Mouse (Mus musculus) spleen, adult 2 months (tissue): ENCODE results near the gene Gulp1. TPM values are rescaled to one million over a fixed set of nuclear protein-coding genes. Genes with fewer than 3 reads are reported as not detected.

ENCODE experiments used
- DNase-seq, 2 experiments: peaks; one replicate each; pipeline versions ENCODE4 v3.0.0 to v3.0.0-alpha.2; 2012 to 2021; ENCODE audit warnings: low spot score in 2 of 2, low read depth in 1 of 2
- H3K27ac ChIP-seq: fragments of 200-500 bp; 2 replicates; pipeline ENCODE4 v1.5.1; 2012; ENCODE audit warnings: low read length, inconsistent platforms; ENCODE audit not compliant: insufficient read depth
- H3K27me3 ChIP-seq: fragments of 200-500 bp; 2 replicates; pipeline ENCODE4 v1.6.1; 2012; ENCODE audit warnings: mild to moderate bottlenecking, moderate library complexity, low read length, inconsistent platforms; ENCODE audit not compliant: control insufficient read depth, insufficient read depth
- H3K36me3 ChIP-seq: fragments of 200-500 bp; 2 replicates; pipeline ENCODE4 v1.6.1; 2012; ENCODE audit warnings: mild to moderate bottlenecking, low read length, inconsistent platforms; ENCODE audit not compliant: control insufficient read depth, insufficient read depth
- H3K4me1 ChIP-seq: fragments of 200-500 bp; 2 replicates; pipeline ENCODE4 v1.6.1; 2011; ENCODE audit warnings: inconsistent platforms; ENCODE audit not compliant: control insufficient read depth, insufficient read depth, insufficient read length
- H3K4me3 ChIP-seq: fragments of 200-500 bp; 2 replicates; pipeline ENCODE4 v1.5.1; 2011; ENCODE audit warnings: mild to moderate bottlenecking, inconsistent platforms; ENCODE audit not compliant: insufficient read depth, insufficient read length; ENCODE audit errors: extremely low read depth
- CTCF ChIP-seq: fragments of 200-500 bp; IDR thresholded peaks from 2 replicates; pipeline ENCODE4 v1.5.1; 2011; ENCODE audit warnings: mild to moderate bottlenecking, inconsistent platforms; ENCODE audit not compliant: insufficient read depth, insufficient read length, insufficient replicate concordance; ENCODE audit errors: extremely low read depth
- POLR2A ChIP-seq: fragments of 200-500 bp; IDR thresholded peaks from 2 replicates; pipeline ENCODE4 v1.6.1; 2011; ENCODE audit warnings: low read depth, low read length, inconsistent platforms
- WGBS: fragments of 180-500 bp; shearing (Covaris S2); methylation state at CpG from one replicate; pipeline ENCODE4 v1.1.7; 2018; 5-methylcytosine and 5-hydroxymethylcytosine counted together
- polyA plus RNA-seq: library from polyadenylated mRNA; depleted of rRNA; stranded (reverse); fragments of >200 nt; gene quantifications from 2 replicates; pipeline ENCODE4 v1.2.3, GENCODE M21; 2012

Gulp1 gene
- polyA plus RNA-seq, 1 experiment, result 1.7 TPM

- Histone ChIP-seq H3K27me3 (no peaks in the 10 kb centered on the region), H3K36me3 (no peaks in the 10 kb centered on the region), H3K4me3 (no peak overlapping the region), H3K27ac (no peak overlapping the region), H3K4me1 (no peaks in the 10 kb centered on the region)
- WGBS, result 79% methylated on average over 2 of the region's 2 CpGs
- no peak for TF ChIP-seq POLR2A
- TF ChIP-seq CTCF, result no peak
- no peak for DNase-seq
Measured at GRCm38 (mm10) chr1:44613294-44614041, 62.2 kb downstream of the Gulp1 start.

GRCm38 (mm10) chr1:44618751-44619150 is 67.4 kb downstream of the Gulp1 start:
- Histone ChIP-seq H3K27me3 (no peaks in the 10 kb centered on the region), H3K4me3 (no peak overlapping the region), H3K36me3 (no peaks in the 10 kb centered on the region), H3K4me1 (no peaks in the 10 kb centered on the region), H3K27ac (no peak overlapping the region)
- WGBS, result 72% methylated on average over 2 of the region's 2 CpGs
- TF ChIP-seq CTCF, result no peak
- TF ChIP-seq POLR2A, result no peak
- no peak for DNase-seq

- TF ChIP-seq POLR2A (no peak), CTCF (no peak)
- no peak overlapping the region for H3K4me3 ChIP-seq
- 69% methylated on average over 4 of the region's 4 CpGs for WGBS
- DNase-seq, result no peak
- no peaks in the 10 kb centered on the region for H3K27me3 ChIP-seq
- H3K36me3 ChIP-seq, result no peaks in the 10 kb centered on the region
- no peak overlapping the region for H3K27ac ChIP-seq
- H3K4me1 ChIP-seq, result no peaks in the 10 kb centered on the region
Measured at GRCm38 (mm10) chr1:44634481-44634880, 83.2 kb downstream of the Gulp1 start.

GRCm38 (mm10) chr1:44645678-44646276 is 94.5 kb downstream of the Gulp1 start:
- Histone ChIP-seq H3K27me3 (no peaks in the 10 kb centered on the region), H3K27ac (no peak overlapping the region), H3K36me3 (no peaks in the 10 kb centered on the region), H3K4me3 (no peak overlapping the region), H3K4me1 (no peaks in the 10 kb centered on the region)
- TF ChIP-seq POLR2A (no peak), CTCF (no peak)
- DNase-seq, result no peak
- 85% methylated on average over 6 of the region's 6 CpGs for WGBS

- H3K27ac ChIP-seq, result no peak overlapping the region
- TF ChIP-seq CTCF (no peak), POLR2A (no peak)
- no peaks in the 10 kb centered on the region for H3K36me3 ChIP-seq
- H3K4me1 ChIP-seq, result no peaks in the 10 kb centered on the region; the same call in 1 of the 2 replicates
- no peaks in the 10 kb centered on the region for H3K27me3 ChIP-seq
- WGBS, result 79% methylated on average over 3 of the region's 3 CpGs
- no peak for DNase-seq
- no peak overlapping the region for H3K4me3 ChIP-seq
Measured at GRCm38 (mm10) chr1:44678974-44679373, 127.7 kb downstream of the Gulp1 start.

- TF ChIP-seq POLR2A, result no peak
- no peak for TF ChIP-seq CTCF
- no peaks in the 10 kb centered on the region for H3K27me3 ChIP-seq
- no peak for DNase-seq
- H3K36me3 ChIP-seq, result no peaks in the 10 kb centered on the region
- H3K4me1 ChIP-seq, result no peaks in the 10 kb centered on the region; the same call in 1 of the 2 replicates
- no peak overlapping the region for H3K27ac ChIP-seq
- no peak overlapping the region for H3K4me3 ChIP-seq
- 80% methylated on average over 3 of the region's 3 CpGs for WGBS
Measured at GRCm38 (mm10) chr1:44679415-44679814, 128.1 kb downstream of the Gulp1 start.

GRCm38 (mm10) chr1:44682556-44682955 is 131.2 kb downstream of the Gulp1 start:
- no peaks in the 10 kb centered on the region; the same call in 1 of the 2 replicates for H3K4me1 ChIP-seq
- no peak overlapping the region for H3K4me3 ChIP-seq
- no peak for DNase-seq
- H3K36me3 ChIP-seq, result no peaks in the 10 kb centered on the region
- no peaks in the 10 kb centered on the region for H3K27me3 ChIP-seq
- WGBS, result 85% methylated on average over 2 of the region's 2 CpGs
- no peak overlapping the region for H3K27ac ChIP-seq
- TF ChIP-seq POLR2A (no peak), CTCF (no peak)
